Mouse (Mus musculus) limb, embryonic 11.5 days (tissue): Measurements from ENCODE around the gene Uqcc3. TPM values are rescaled to one million over a fixed set of nuclear protein-coding genes. Genes with fewer than 3 reads are reported as not detected.

Experiments
- ATAC-seq: fragments of 200-750 bp; cut with Nextera tagmentation; 2 replicates; pipeline ENCODE4 v1.8.0; 2017; ENCODE audit warnings: low read depth; ENCODE audit not compliant: insufficient number of reproducible peaks, low FRiP score, low TSS enrichment
- DNase-seq: peaks from one replicate; pipeline ENCODE4 v3.0.0-alpha.2; 2015; ENCODE audit warnings: low spot score
- H3K27ac ChIP-seq: fragments of 300-500 bp; sonication (generic); replicated peaks from 2 replicates; pipeline ENCODE4 v1.5.1; 2014; ENCODE audit warnings: low read depth, mild to moderate bottlenecking, low read length
- H3K27me3 ChIP-seq: fragments of 300-500 bp; sonication (generic); 2 replicates; pipeline ENCODE4 v1.6.1; 2014; ENCODE audit warnings: mild to moderate bottlenecking, low read length, mixed read lengths; ENCODE audit not compliant: control insufficient read depth, insufficient read depth
- H3K36me3 ChIP-seq: fragments of 300-500 bp; sonication (generic); 2 replicates; pipeline ENCODE4 v1.6.1; 2014; ENCODE audit warnings: mild to moderate bottlenecking, low read length, moderate library complexity, mixed read lengths; ENCODE audit not compliant: control insufficient read depth, insufficient read depth
- H3K4me1 ChIP-seq: fragments of 300-500 bp; sonication (generic); 2 replicates; pipeline ENCODE4 v1.6.1; 2014; ENCODE audit warnings: low read length, mixed read lengths; ENCODE audit not compliant: control insufficient read depth, insufficient read depth
- H3K4me2 ChIP-seq: fragments of 300-500 bp; sonication (generic); 2 replicates; pipeline ENCODE4 v1.6.1; 2014; ENCODE audit warnings: low read depth, mild to moderate bottlenecking, moderate library complexity; ENCODE audit not compliant: severe bottlenecking
- H3K4me3 ChIP-seq: fragments of 300-500 bp; sonication (generic); 2 replicates; pipeline ENCODE4 v1.5.1; 2014; ENCODE audit warnings: low read depth, low read length
- H3K9ac ChIP-seq: fragments of 300-500 bp; sonication (generic); 2 replicates; pipeline ENCODE4 v1.6.1; 2014; ENCODE audit warnings: mild to moderate bottlenecking, low read length
- H3K9me3 ChIP-seq: fragments of 300-500 bp; sonication (generic); 2 replicates; pipeline ENCODE4 v1.6.1; 2016; ENCODE audit warnings: low read length; ENCODE audit not compliant: control insufficient read depth
- WGBS: fragments of 180-500 bp; shearing (Covaris S2); extraction: QIAGEN DNeasy Blood & Tissue Kit; methylation state at CpG from one replicate; pipeline ENCODE4 v1.1.7; 2014; 5-methylcytosine and 5-hydroxymethylcytosine counted together
- polyA plus RNA-seq: library from polyadenylated mRNA; unstranded; fragments of >200 nt; fragmentation: Nextera tagmentation; extraction: Ambion mirVana; gene quantifications from 2 replicates; pipeline ENCODE4 v1.2.1, GENCODE M21; 2014

Uqcc3 gene
- polyA plus RNA-seq, 1 experiment from 2014 or later, result 60.2 TPM

DNA sequence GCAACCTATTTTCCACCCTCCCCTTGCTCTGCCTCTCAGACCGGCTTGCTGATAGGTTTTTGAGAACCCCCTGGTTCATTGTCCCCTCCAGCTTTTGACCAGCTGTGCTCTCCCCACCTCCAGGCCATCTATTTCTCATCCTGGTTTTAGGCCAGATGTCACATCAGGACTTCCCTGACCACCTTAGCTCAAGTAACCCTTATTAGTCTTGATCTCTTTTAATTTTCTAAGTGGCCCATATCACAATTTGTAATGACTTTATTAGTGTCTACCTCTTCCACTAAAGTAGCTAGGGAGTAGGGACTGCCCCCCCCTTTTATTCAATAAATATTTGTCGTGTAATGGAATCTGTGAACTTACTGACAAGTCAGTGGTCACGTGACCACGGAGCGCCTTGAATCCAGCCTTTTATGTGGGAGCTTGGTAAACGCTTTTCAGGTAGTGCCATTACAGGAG is 40.1 kb upstream of the Uqcc3 start:
- Histone ChIP-seq H3K4me1 (no peaks in the 10 kb centered on the region), H3K27ac (peak overlapping the region; percentile 81), H3K9ac (peak overlapping the region; percentile 47), H3K36me3 (peaks cover 4% of the 10 kb centered on the region; the same call in 1 of the 2 replicates), H3K4me3 (peak overlapping the region; percentile 77), H3K4me2 (peak overlapping the region; percentile 66), H3K9me3 (no peaks in the 10 kb centered on the region), H3K27me3 (no peaks in the 10 kb centered on the region)
- DNase-seq (peak; percentile 43), ATAC-seq (0 out of 2 replicates have a peak, but pooled peaks have one; percentile 11)
- 3% methylated on average over 6 of the region's 6 CpGs for WGBS

DNA sequence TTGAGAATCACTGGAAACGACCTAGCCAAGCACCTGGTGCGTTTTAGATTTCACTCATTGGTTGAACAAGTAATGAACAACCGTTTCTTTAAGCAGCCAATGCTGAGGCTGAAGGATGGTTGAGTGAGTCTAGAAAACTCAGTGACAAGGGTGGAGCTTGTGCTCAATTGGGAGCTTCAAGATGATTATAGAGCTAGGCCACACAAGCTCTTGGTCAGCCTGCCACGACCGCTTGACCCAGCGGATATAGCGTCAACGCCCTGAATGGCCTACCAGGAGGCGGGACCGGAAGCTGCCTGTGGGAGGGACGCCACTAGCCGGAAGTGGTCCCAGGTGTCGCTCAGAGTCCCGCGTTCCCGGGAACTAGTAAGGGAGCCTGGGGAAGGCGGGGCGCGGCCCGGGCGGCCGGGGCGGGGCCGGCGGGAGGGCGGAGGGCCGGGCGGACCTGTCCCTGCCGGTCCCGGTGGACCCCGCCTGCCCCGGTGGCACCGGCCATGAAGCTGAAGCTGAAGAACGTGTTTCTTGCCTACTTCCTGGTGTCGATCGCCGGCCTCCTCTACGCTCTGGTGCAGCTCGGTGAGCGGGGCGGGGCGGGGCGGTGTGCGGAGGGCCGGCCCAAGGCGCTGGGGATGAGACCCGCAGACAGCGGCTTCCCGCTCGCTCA is 39.5 kb upstream of the Uqcc3 start, which contains the start of gene B3gat3:
TSS of gene B3gat3 (plus strand) at position 302 of the 664 bp plus-strand sequence.
- Histone ChIP-seq H3K27ac (peak within 1 kb of the TSS; percentile 81), H3K4me3 (peak within 1 kb of the TSS; percentile 77), H3K9ac (peak within 1 kb of the TSS; percentile 47), H3K4me2 (peak within 1 kb of the TSS; percentile 66), H3K9me3 (no peaks in the 10 kb centered on the region), H3K4me1 (no peaks in the 10 kb centered on the region), H3K36me3 (peaks cover 10% of the 10 kb centered on the region; the same call in 1 of the 2 replicates), H3K27me3 (no peaks in the 10 kb centered on the region)
- peak; percentile 95 for ATAC-seq
- WGBS, result 4% methylated on average over 50 of the region's 50 CpGs
- DNase-seq, result peak; percentile 96

GRCm38 (mm10) chr19:8919684-8920072 is 39.0 kb upstream of the Uqcc3 start:
- Histone ChIP-seq H3K4me1 (no peaks in the 10 kb centered on the region), H3K9me3 (no peaks in the 10 kb centered on the region), H3K9ac (no peak overlapping the region), H3K27me3 (no peaks in the 10 kb centered on the region), H3K4me2 (peak overlapping the region; percentile 66), H3K36me3 (peaks cover 14% of the 10 kb centered on the region; the same call in 1 of the 2 replicates), H3K4me3 (peak overlapping the region; percentile 77), H3K27ac (peak overlapping the region; percentile 42; the same call in 1 of the 2 replicates)
- 72% methylated on average over 6 of the region's 6 CpGs for WGBS
- ATAC-seq (no peak), DNase-seq (no peak)

DNA sequence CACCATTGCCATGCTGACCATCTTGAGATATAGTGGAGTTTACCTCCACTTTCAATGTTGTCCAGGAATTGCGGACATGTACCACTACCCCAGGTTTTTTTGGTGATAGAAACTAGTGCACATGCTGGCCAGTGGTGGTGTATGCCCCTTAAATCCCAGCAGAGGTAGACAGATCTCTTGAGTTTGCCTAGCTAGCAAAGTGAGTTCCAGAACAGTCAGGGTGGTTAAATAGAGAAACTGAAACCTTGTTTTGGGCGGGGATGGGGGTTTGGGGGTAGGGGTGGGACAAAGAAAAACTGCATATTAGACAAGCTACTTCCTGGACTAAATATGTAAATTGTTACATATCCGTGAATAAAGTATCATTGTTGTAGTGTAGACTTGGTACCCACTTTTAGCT is 38.3 kb upstream of the Uqcc3 start:
- H3K4me2 ChIP-seq, result no peak overlapping the region
- H3K36me3 ChIP-seq, result peaks cover 21% of the 10 kb centered on the region; the same call in 1 of the 2 replicates
- H3K9ac ChIP-seq, result no peak overlapping the region
- DNase-seq, result no peak
- ATAC-seq, result no peak
- WGBS, result 95% methylated on average over 3 of the region's 3 CpGs
- H3K4me3 ChIP-seq, result no peak overlapping the region
- H3K9me3 ChIP-seq, result no peaks in the 10 kb centered on the region
- no peaks in the 10 kb centered on the region for H3K4me1 ChIP-seq
- H3K27ac ChIP-seq, result no peak overlapping the region
- no peaks in the 10 kb centered on the region for H3K27me3 ChIP-seq

- Histone ChIP-seq H3K4me2 (no peak overlapping the region), H3K9me3 (no peaks in the 10 kb centered on the region), H3K36me3 (peaks cover 48% of the 10 kb centered on the region), H3K27ac (no peak overlapping the region), H3K4me3 (no peak overlapping the region), H3K4me1 (no peaks in the 10 kb centered on the region), H3K27me3 (no peaks in the 10 kb centered on the region), H3K9ac (no peak overlapping the region)
- ATAC-seq (no peak), DNase-seq (no peak)
- 92% methylated on average over 3 of the region's 3 CpGs for WGBS
Measured at GRCm38 (mm10) chr19:8914212-8914611, 33.5 kb upstream of the Uqcc3 start.

DNA sequence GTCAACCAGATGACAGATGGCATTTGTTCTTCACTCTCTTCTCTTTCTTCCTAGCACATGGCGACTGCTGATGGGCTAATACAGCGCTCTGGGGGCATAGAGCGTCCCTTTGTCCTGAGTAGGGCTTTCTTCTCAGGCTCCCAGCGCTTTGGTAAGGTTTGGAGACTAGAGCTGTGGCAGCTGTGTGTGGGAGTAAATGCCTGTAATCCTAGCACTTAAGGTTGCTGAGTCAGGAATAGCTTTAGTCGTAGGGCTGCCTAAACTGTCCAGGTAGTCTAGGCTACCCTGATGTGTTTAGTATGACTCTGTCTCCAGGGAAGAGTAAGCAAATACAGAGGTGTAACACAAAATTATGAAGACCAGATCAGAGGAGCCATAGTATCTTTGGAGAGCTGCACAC is 31.1 kb upstream of the Uqcc3 start:
- Histone ChIP-seq H3K4me2 (no peak overlapping the region), H3K4me3 (no peak overlapping the region), H3K9me3 (no peaks in the 10 kb centered on the region), H3K4me1 (no peaks in the 10 kb centered on the region), H3K9ac (no peak overlapping the region), H3K27me3 (no peaks in the 10 kb centered on the region), H3K27ac (no peak overlapping the region), H3K36me3 (peaks cover 65% of the 10 kb centered on the region)
- WGBS, result 93% methylated on average over 5 of the region's 5 CpGs
- ATAC-seq (no peak), DNase-seq (no peak)

GRCm38 (mm10) chr19:8908531-8908930 is 27.8 kb upstream of the Uqcc3 start:
- Histone ChIP-seq H3K27ac (no peak overlapping the region), H3K4me3 (no peak overlapping the region), H3K9ac (no peak overlapping the region), H3K4me2 (no peak overlapping the region), H3K27me3 (no peaks in the 10 kb centered on the region), H3K4me1 (no peaks in the 10 kb centered on the region), H3K36me3 (peaks cover 50% of the 10 kb centered on the region), H3K9me3 (no peaks in the 10 kb centered on the region)
- DNase-seq (no peak), ATAC-seq (no peak)
- 90% methylated on average over 6 of the region's 6 CpGs for WGBS

- H3K27me3 ChIP-seq, result no peaks in the 10 kb centered on the region
- H3K4me2 ChIP-seq, result no peak overlapping the region
- H3K27ac ChIP-seq, result no peak overlapping the region
- 93% methylated on average over 5 of the region's 5 CpGs for WGBS
- ATAC-seq (no peak), DNase-seq (no peak)
- peaks cover 7% of the 10 kb centered on the region; the same call in 1 of the 2 replicates for H3K4me1 ChIP-seq
- no peaks in the 10 kb centered on the region for H3K9me3 ChIP-seq
- H3K36me3 ChIP-seq, result peaks cover 29% of the 10 kb centered on the region
- H3K9ac ChIP-seq, result no peak overlapping the region
- H3K4me3 ChIP-seq, result no peak overlapping the region
Measured at GRCm38 (mm10) chr19:8903412-8903811, 22.7 kb upstream of the Uqcc3 start.
